Mouse (Mus musculus): ENCODE measurements at regions not wholly inside any gene's neighbourhood (a gene's known extent, or its start where the extent isn't known, plus 50 kb on each side); places are given as distances from the start of the nearest gene placed in this dataset.
A peak's percentile ranks its signal among the peaks of the same experiment; 100 is the strongest.

GRCm38 (mm10) chr10:6053207-6053606, 131.0 kb upstream of the Rgs17 start:
- Histone ChIP-seq H3K36me3 (replicated peaks) (no peaks in the 10 kb centered on the region), H3K27me3 (no peaks in the 10 kb centered on the region), H3K4me3 (replicated peaks) (no peak overlapping the region), H3K9me3 (no peaks in the 10 kb centered on the region), H3K9ac (no peak overlapping the region), H3K4me2 (no peak overlapping the region), H3K4me1 (no peaks in the 10 kb centered on the region), H3K27ac (no peak overlapping the region)
- 74% methylated on average over 2 of the region's 2 CpGs for WGBS
- ATAC-seq (ENCODE audit: low FRiP score): no peak

GRCm38 (mm10) chr10:6043358-6043757, 121.2 kb upstream of the Rgs17 start:
- Histone ChIP-seq H3K9ac (no peak overlapping the region), H3K36me3 (replicated peaks) (no peaks in the 10 kb centered on the region), H3K4me3 (replicated peaks) (no peak overlapping the region), H3K4me2 (no peak overlapping the region), H3K27ac (no peak overlapping the region), H3K27me3 (no peaks in the 10 kb centered on the region), H3K9me3 (no peaks in the 10 kb centered on the region), H3K4me1 (no peaks in the 10 kb centered on the region)
- no peak for ATAC-seq (ENCODE audit: low FRiP score)
- 75% methylated on average over 5 of the region's 5 CpGs for WGBS

- H3K4me2 ChIP-seq: no peak overlapping the region
- no peaks in the 10 kb centered on the region for H3K4me1 ChIP-seq
- H3K27ac ChIP-seq: no peak overlapping the region
- 72% methylated on average over 4 of the region's 4 CpGs for WGBS
- no peak overlapping the region for H3K4me3 ChIP-seq (replicated peaks)
- H3K9me3 ChIP-seq: no peaks in the 10 kb centered on the region
- ATAC-seq (ENCODE audit: low FRiP score): no peak
- H3K27me3 ChIP-seq: no peaks in the 10 kb centered on the region
- no peak overlapping the region for H3K9ac ChIP-seq
- no peaks in the 10 kb centered on the region for H3K36me3 ChIP-seq (replicated peaks)
These were observed 117.6 kb upstream of the Rgs17 start for GRCm38 (mm10) chr10:6039771-6040170.

GRCm38 (mm10) chr10:6035792-6036487, 113.7 kb upstream of the Rgs17 start:
- no peaks in the 10 kb centered on the region for H3K9me3 ChIP-seq
- no peak overlapping the region for H3K9ac ChIP-seq
- H3K4me1 ChIP-seq: no peaks in the 10 kb centered on the region
- H3K36me3 ChIP-seq (replicated peaks): no peaks in the 10 kb centered on the region
- no peak overlapping the region for H3K27ac ChIP-seq
- no peak overlapping the region for H3K4me3 ChIP-seq (replicated peaks)
- H3K27me3 ChIP-seq: no peaks in the 10 kb centered on the region; the same call in 1 of the 2 replicates
- ATAC-seq (ENCODE audit: low FRiP score): peak; percentile 85
- H3K4me2 ChIP-seq: no peak overlapping the region
- WGBS: 30% methylated on average over 25 of the region's 25 CpGs

GRCm38 (mm10) chr10:6032469-6032868, 110.3 kb upstream of the Rgs17 start:
- H3K4me2 ChIP-seq: no peak overlapping the region
- no peaks in the 10 kb centered on the region for H3K4me1 ChIP-seq
- H3K9me3 ChIP-seq: no peaks in the 10 kb centered on the region
- WGBS: 80% methylated on average over 4 of the region's 4 CpGs
- H3K36me3 ChIP-seq (replicated peaks): no peaks in the 10 kb centered on the region
- H3K9ac ChIP-seq: no peak overlapping the region
- H3K27me3 ChIP-seq: no peaks in the 10 kb centered on the region; the same call in 1 of the 2 replicates
- no peak overlapping the region for H3K4me3 ChIP-seq (replicated peaks)
- ATAC-seq (ENCODE audit: low FRiP score): no peak
- no peak overlapping the region for H3K27ac ChIP-seq

GRCm38 (mm10) chr10:6027551-6027950, 105.4 kb upstream of the Rgs17 start:
- Histone ChIP-seq H3K4me2 (no peak overlapping the region), H3K4me1 (no peaks in the 10 kb centered on the region), H3K27ac (no peak overlapping the region), H3K4me3 (replicated peaks) (no peak overlapping the region), H3K9me3 (no peaks in the 10 kb centered on the region), H3K27me3 (no peaks in the 10 kb centered on the region), H3K9ac (no peak overlapping the region), H3K36me3 (replicated peaks) (no peaks in the 10 kb centered on the region)
- ATAC-seq (ENCODE audit: low FRiP score): no peak
- 48% methylated on average over 1 of the region's 1 CpGs for WGBS

GRCm38 (mm10) chr10:6026317-6026716, 104.1 kb upstream of the Rgs17 start:
- ATAC-seq (ENCODE audit: low FRiP score): no peak
- 34% methylated on average over 5 of the region's 5 CpGs for WGBS
- Histone ChIP-seq H3K27ac (no peak overlapping the region), H3K9ac (no peak overlapping the region), H3K4me2 (no peak overlapping the region), H3K36me3 (replicated peaks) (no peaks in the 10 kb centered on the region), H3K9me3 (no peaks in the 10 kb centered on the region), H3K27me3 (no peaks in the 10 kb centered on the region), H3K4me3 (replicated peaks) (no peak overlapping the region), H3K4me1 (no peaks in the 10 kb centered on the region)

- ATAC-seq (ENCODE audit: low FRiP score): no peak
These were observed 100.5 kb upstream of the Rgs17 start for GRCm38 (mm10) chr10:6022609-6023283.

GRCm38 (mm10) chr10:6020944-6021684, 98.9 kb upstream of the Rgs17 start:
- 66% methylated on average over 9 of the region's 9 CpGs for WGBS
- Histone ChIP-seq H3K4me2 (no peak overlapping the region), H3K27ac (no peak overlapping the region), H3K4me1 (no peaks in the 10 kb centered on the region), H3K9ac (no peak overlapping the region), H3K4me3 (replicated peaks) (no peak overlapping the region), H3K36me3 (replicated peaks) (no peaks in the 10 kb centered on the region), H3K27me3 (no peaks in the 10 kb centered on the region), H3K9me3 (no peaks in the 10 kb centered on the region)
- ATAC-seq (ENCODE audit: low FRiP score): no peak

More at GRCm38 (mm10) chr10:6022609-6023283, 100.5 kb upstream of the Rgs17 start:
- WGBS: 86% methylated on average over 2 of the region's 2 CpGs
- H3K36me3 ChIP-seq (replicated peaks): no peaks in the 10 kb centered on the region
- no peak overlapping the region for H3K4me3 ChIP-seq (replicated peaks)
- no peak overlapping the region for H3K27ac ChIP-seq
- H3K4me2 ChIP-seq: no peak overlapping the region
- no peaks in the 10 kb centered on the region for H3K9me3 ChIP-seq
- no peak overlapping the region for H3K9ac ChIP-seq
- no peaks in the 10 kb centered on the region for H3K27me3 ChIP-seq
- H3K4me1 ChIP-seq: no peaks in the 10 kb centered on the region

GRCm38 (mm10) chr10:6013743-6014142, 91.5 kb upstream of the Rgs17 start:
- no peaks in the 10 kb centered on the region for H3K4me1 ChIP-seq
- H3K4me3 ChIP-seq (replicated peaks): no peak overlapping the region
- no peak overlapping the region for H3K4me2 ChIP-seq
- 72% methylated on average over 4 of the region's 4 CpGs for WGBS
- H3K9ac ChIP-seq: no peak overlapping the region
- H3K9me3 ChIP-seq: no peaks in the 10 kb centered on the region
- no peak for ATAC-seq (ENCODE audit: low FRiP score)
- H3K27ac ChIP-seq: no peak overlapping the region
- no peaks in the 10 kb centered on the region for H3K27me3 ChIP-seq
- no peaks in the 10 kb centered on the region for H3K36me3 ChIP-seq (replicated peaks)

- no peak overlapping the region for H3K4me3 ChIP-seq (replicated peaks)
- no peak overlapping the region for H3K27ac ChIP-seq
- H3K4me1 ChIP-seq: no peaks in the 10 kb centered on the region
- H3K9me3 ChIP-seq: no peaks in the 10 kb centered on the region
- H3K9ac ChIP-seq: no peak overlapping the region
- H3K27me3 ChIP-seq: no peaks in the 10 kb centered on the region
- H3K36me3 ChIP-seq (replicated peaks): no peaks in the 10 kb centered on the region
- ATAC-seq (ENCODE audit: low FRiP score): no peak
- 83% methylated on average over 5 of the region's 5 CpGs for WGBS
- no peak overlapping the region for H3K4me2 ChIP-seq
These were observed 89.3 kb upstream of the Rgs17 start for GRCm38 (mm10) chr10:6011541-6011940.

GRCm38 (mm10) chr10:6011029-6011428, 88.8 kb upstream of the Rgs17 start:
- no peak overlapping the region for H3K4me3 ChIP-seq (replicated peaks)
- H3K27me3 ChIP-seq: no peaks in the 10 kb centered on the region
- no peak overlapping the region for H3K4me2 ChIP-seq
- 46% methylated on average over 5 of the region's 5 CpGs for WGBS
- ATAC-seq (ENCODE audit: low FRiP score): no peak
- H3K36me3 ChIP-seq (replicated peaks): no peaks in the 10 kb centered on the region
- H3K27ac ChIP-seq: no peak overlapping the region
- H3K4me1 ChIP-seq: no peaks in the 10 kb centered on the region
- no peak overlapping the region for H3K9ac ChIP-seq
- H3K9me3 ChIP-seq: no peaks in the 10 kb centered on the region
